Mouse (Mus musculus) activated CD4-positive, CD25-positive, alpha-beta regulatory T cell, adult 4 months (primary cell): ENCODE results near the gene Myct1. TPM values are rescaled to one million over a fixed set of nuclear protein-coding genes. Genes with fewer than 3 reads are reported as not detected.
A peak's percentile ranks its signal among the peaks of the same experiment; 100 is the strongest.

Experiments used
- ATAC-seq: one replicate; pipeline ENCODE4 v1.8.0; 2017
- polyA plus RNA-seq, 2 experiments: library from polyadenylated mRNA; unstranded; fragments of 100-300 nt; shearing (Covaris generic); gene quantifications; one replicate each; pipeline ENCODE4 v1.2.1; 2017

The Myct1 gene
- polyA plus RNA-seq = not detected

- no peak for ATAC-seq
Measured at GRCm38 (mm10) chr10:5593464-5593863, at the start of gene Myct1. Gene Myct1 (plus strand): TSS chr10:5593775.

GRCm38 (mm10) chr10:5546428-5546827 lies 47.1 kb upstream of the Myct1 start:
- ATAC-seq = no peak

- no peak for ATAC-seq
Measured at GRCm38 (mm10) chr10:5547769-5548168, 45.8 kb upstream of the Myct1 start.

GRCm38 (mm10) chr10:5548651-5549050 lies 44.9 kb upstream of the Myct1 start:
- ATAC-seq = no peak

- no peak for ATAC-seq
Measured at GRCm38 (mm10) chr10:5549871-5550167, 43.8 kb upstream of the Myct1 start.

- no peak for ATAC-seq
Measured at GRCm38 (mm10) chr10:5550168-5551021, 43.2 kb upstream of the Myct1 start.

GRCm38 (mm10) chr10:5551382-5551781 lies 42.2 kb upstream of the Myct1 start, which contains the start of gene Syne1:
Gene Syne1 (minus strand): TSS chr10:5551482.
- no peak for ATAC-seq

GRCm38 (mm10) chr10:5554941-5555340 lies 38.6 kb upstream of the Myct1 start:
- ATAC-seq = no peak

GRCm38 (mm10) chr10:5558808-5559207 lies 34.8 kb upstream of the Myct1 start:
- ATAC-seq = no peak

- no peak for ATAC-seq
Measured at GRCm38 (mm10) chr10:5560526-5560925, 33.0 kb upstream of the Myct1 start.

- no peak for ATAC-seq
Measured at GRCm38 (mm10) chr10:5561706-5562105, 31.9 kb upstream of the Myct1 start.

- no peak for ATAC-seq
Measured at GRCm38 (mm10) chr10:5568991-5569390, 24.6 kb upstream of the Myct1 start.

GRCm38 (mm10) chr10:5570059-5570458 lies 23.5 kb upstream of the Myct1 start:
- ATAC-seq = no peak

- ATAC-seq = no peak
Measured at GRCm38 (mm10) chr10:5571332-5571731, 22.2 kb upstream of the Myct1 start.

GRCm38 (mm10) chr10:5573328-5573727 lies 20.2 kb upstream of the Myct1 start:
- no peak for ATAC-seq

- ATAC-seq = no peak
Measured at GRCm38 (mm10) chr10:5591061-5591460, 2.5 kb upstream of the Myct1 start.

- ATAC-seq = no peak
Measured at GRCm38 (mm10) chr10:5591996-5592395, 1.6 kb upstream of the Myct1 start.

- ATAC-seq = no peak
Measured at GRCm38 (mm10) chr10:5594457-5594856, 882 bp downstream of the Myct1 start.

- ATAC-seq = no peak
Measured at GRCm38 (mm10) chr10:5596559-5596958, 3.0 kb downstream of the Myct1 start.

GRCm38 (mm10) chr10:5600123-5600522 lies 6.5 kb downstream of the Myct1 start:
- ATAC-seq = peak; percentile 63

GRCm38 (mm10) chr10:5603512-5603911 lies 9.9 kb downstream of the Myct1 start:
- peak; percentile 59 for ATAC-seq

GRCm38 (mm10) chr10:5604371-5604770 lies 10.8 kb downstream of the Myct1 start:
- ATAC-seq = no peak

GRCm38 (mm10) chr10:5608874-5609273 lies 15.3 kb downstream of the Myct1 start:
- no peak for ATAC-seq

GRCm38 (mm10) chr10:5615186-5616040 lies 21.8 kb downstream of the Myct1 start:
- ATAC-seq = no peak
